In genomic region chr4:46961403-46961802, GRCm38 (mm10) we compare ENCODE assay signal across 36 mouse cellular contexts. TPM values are rescaled to one million over a fixed set of nuclear protein-coding genes. Genes with fewer than 3 reads are reported as not detected.
"Had no signal": no experiment of that assay in that cellular context is flagged by ENCODE, and none has a peak within 500 bp of the region (broad histone marks: within the 10 kb centered on the region; RNA-seq: fewer than 3 reads in every experiment).

No protein-coding gene starts in this region.

- H3K4me1 ChIP-seq: limb, embryonic 10.5 days; limb, embryonic 12.5 days; limb, embryonic 13.5 days; limb, embryonic 15.5 days; liver, embryonic 12.5 days; liver, embryonic 13.5 days; liver, embryonic 15.5 days; lung, embryonic 15.5 days; megakaryocyte, embryonic 14.5 days; midbrain, embryonic 10.5 days; midbrain, embryonic 12.5 days; midbrain, embryonic 13.5 days; midbrain, embryonic 15.5 days had no signal

- H3K27me3 ChIP-seq: limb, embryonic 12.5 days; limb, embryonic 13.5 days; limb, embryonic 15.5 days; liver, embryonic 12.5 days; liver, embryonic 13.5 days; liver, embryonic 15.5 days; lung, embryonic 15.5 days; midbrain, embryonic 12.5 days; midbrain, embryonic 13.5 days; midbrain, embryonic 15.5 days had no signal

- H3K4me3 ChIP-seq: left cerebral cortex, adult 2 months; limb, embryonic 10.5 days; limb, embryonic 12.5 days; limb, embryonic 13.5 days; limb, embryonic 15.5 days; liver, embryonic 12.5 days; liver, embryonic 13.5 days; liver, embryonic 15.5 days; lung, embryonic 15.5 days; megakaryocyte, embryonic 14.5 days; midbrain, embryonic 10.5 days; midbrain, embryonic 12.5 days; midbrain, embryonic 13.5 days; midbrain, embryonic 15.5 days; myocyte had no signal

- H3K4me2 ChIP-seq: limb, embryonic 12.5 days; limb, embryonic 13.5 days; limb, embryonic 15.5 days; liver, embryonic 11.5 days; liver, embryonic 12.5 days; liver, embryonic 13.5 days; liver, embryonic 15.5 days; lung, embryonic 14.5 days; lung, embryonic 15.5 days; midbrain, embryonic 11.5 days; midbrain, embryonic 12.5 days; midbrain, embryonic 13.5 days; midbrain, embryonic 15.5 days had no signal

- H3K36me3 ChIP-seq: limb, embryonic 10.5 days; limb, embryonic 12.5 days; limb, embryonic 13.5 days; limb, embryonic 15.5 days; liver, embryonic 12.5 days; liver, embryonic 13.5 days; liver, embryonic 15.5 days; lung, embryonic 15.5 days; midbrain, embryonic 10.5 days; midbrain, embryonic 12.5 days; midbrain, embryonic 13.5 days; midbrain, embryonic 15.5 days had no signal

- H3K9me3 ChIP-seq: limb, embryonic 10.5 days; limb, embryonic 15.5 days; liver, embryonic 12.5 days; liver, embryonic 13.5 days; liver, embryonic 15.5 days; lung, embryonic 15.5 days; megakaryocyte, embryonic 14.5 days; midbrain, embryonic 10.5 days; midbrain, embryonic 12.5 days; midbrain, embryonic 13.5 days; midbrain, embryonic 15.5 days had no signal

- H3K9ac ChIP-seq: limb, embryonic 12.5 days; limb, embryonic 13.5 days; limb, embryonic 15.5 days; liver, embryonic 12.5 days; liver, embryonic 13.5 days; liver, embryonic 14.5 days; liver, embryonic 15.5 days; liver, postnatal 0 days; lung, embryonic 14.5 days; lung, embryonic 15.5 days; midbrain, embryonic 12.5 days; midbrain, embryonic 13.5 days; midbrain, embryonic 15.5 days had no signal

- DNase-seq: left cerebral cortex, postnatal 4 days; liver; liver, embryonic 13.5 days; liver, postnatal 0 days; lung, adult 18-20 months; lung, adult 2 months; lung, embryonic 14.5 days; lung, postnatal 10 days; lung, postnatal 14 days; lung, postnatal 36 days; lung, postnatal 4 days; midbrain, embryonic 14.5 days had no signal

- ATAC-seq: liver, embryonic 12.5 days; liver, postnatal 0 days; lung, postnatal 0 days; midbrain, embryonic 13.5 days; midbrain, embryonic 15.5 days; midbrain, embryonic 16.5 days had no signal

- H3K27ac ChIP-seq: left cerebral cortex, adult 2 months; limb, embryonic 10.5 days; limb, embryonic 12.5 days; limb, embryonic 13.5 days; limb, embryonic 15.5 days; liver, embryonic 12.5 days; liver, embryonic 13.5 days; liver, embryonic 14.5 days; liver, embryonic 15.5 days; lung, embryonic 15.5 days; macrophage; midbrain, embryonic 10.5 days; midbrain, embryonic 12.5 days; midbrain, embryonic 13.5 days; midbrain, embryonic 15.5 days had no signal

RNA-seq across cellular contexts. Expression of gene Gabbr2, which starts 30.3 kb away (rescaled TPM):
- total RNA-seq: megakaryocyte progenitor cell, adult 5-6 weeks; megakaryocyte, adult 5-6 weeks; megakaryocyte-erythroid progenitor cell, adult 5-6 weeks; monocyte, adult 5-6 weeks had no signal
- polyA plus RNA-seq: lung, adult 2 months; lung, embryonic 14.5 days; lung, postnatal 0 days; myocyte had no signal
